Mouse (Mus musculus): ENCODE measurements around the gene Gm20662. TPM values are rescaled to one million over a fixed set of nuclear protein-coding genes. Genes with fewer than 3 reads are reported as not detected.

Gm20662 gene
- total RNA-seq, 2 experiments from 2014 or later: 5.3 TPM; not detected in 1

DNA sequence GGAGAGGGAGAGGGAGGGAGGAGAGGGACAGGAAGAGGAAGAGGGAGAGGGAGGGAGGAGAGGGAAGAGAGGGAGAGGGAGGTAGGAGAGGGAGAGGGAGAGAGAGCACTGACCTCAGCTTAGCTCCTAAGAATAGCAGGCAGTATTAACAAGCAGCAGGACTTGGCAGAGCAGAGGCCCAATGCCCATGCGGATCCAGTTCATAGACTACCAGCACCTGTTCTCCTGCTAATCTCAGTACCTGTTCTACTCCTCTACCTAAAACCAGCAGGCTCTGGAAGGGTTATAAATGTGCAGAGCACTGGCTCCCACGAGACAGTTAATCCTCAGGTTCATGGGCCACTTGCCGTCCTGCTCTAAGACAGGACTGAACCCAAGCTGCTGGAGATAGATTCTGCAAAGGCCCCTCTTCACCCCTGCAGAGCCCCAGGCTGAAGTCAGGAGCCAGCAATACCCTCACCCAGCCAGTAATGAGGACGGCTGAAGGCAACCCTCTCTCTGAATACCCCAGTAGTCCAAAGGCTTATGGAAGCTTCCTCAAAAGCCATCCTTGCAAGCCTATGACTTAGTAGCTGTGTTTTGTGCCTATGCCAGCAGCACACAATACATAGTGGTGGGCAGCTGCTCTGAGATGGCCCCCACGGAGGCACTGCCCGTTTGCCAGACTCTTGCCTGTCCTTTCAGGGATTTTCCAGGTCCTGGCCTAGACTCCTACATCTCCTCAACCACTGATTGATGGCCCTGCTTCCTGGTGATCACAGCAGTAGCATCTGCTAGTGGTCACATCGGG is 77.2 kb downstream of the Gm20662 start:
- ATAC-seq (replicated peaks; ENCODE audit: poor library complexity, severe bottlenecking): no peak

DNA sequence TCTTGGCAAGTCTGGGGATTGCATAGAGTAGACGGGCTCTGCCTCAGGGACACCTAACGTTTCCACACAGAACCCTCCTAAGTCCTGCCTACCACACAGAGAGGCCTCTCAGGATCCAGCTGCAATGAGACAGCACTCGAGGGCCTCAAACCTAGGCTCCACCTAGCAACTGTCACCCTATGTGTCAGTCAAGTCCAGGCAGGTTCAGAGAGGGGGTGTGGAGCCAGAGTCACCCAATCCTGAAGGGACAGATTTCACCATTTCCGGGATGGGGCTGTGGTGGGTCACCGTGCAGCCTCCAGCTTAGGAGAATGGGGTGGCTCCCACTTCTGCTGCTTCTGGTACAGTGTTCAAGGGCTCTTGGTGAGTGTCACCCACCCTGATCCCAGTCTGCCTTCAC is 84.0 kb downstream of the Gm20662 start, which contains the start of gene Mst1:
Gene Mst1, plus strand, starts transcription at position 269 of the 400 bp plus-strand sequence.
- peak; percentile 21 for ATAC-seq (replicated peaks; ENCODE audit: poor library complexity, severe bottlenecking)

DNA sequence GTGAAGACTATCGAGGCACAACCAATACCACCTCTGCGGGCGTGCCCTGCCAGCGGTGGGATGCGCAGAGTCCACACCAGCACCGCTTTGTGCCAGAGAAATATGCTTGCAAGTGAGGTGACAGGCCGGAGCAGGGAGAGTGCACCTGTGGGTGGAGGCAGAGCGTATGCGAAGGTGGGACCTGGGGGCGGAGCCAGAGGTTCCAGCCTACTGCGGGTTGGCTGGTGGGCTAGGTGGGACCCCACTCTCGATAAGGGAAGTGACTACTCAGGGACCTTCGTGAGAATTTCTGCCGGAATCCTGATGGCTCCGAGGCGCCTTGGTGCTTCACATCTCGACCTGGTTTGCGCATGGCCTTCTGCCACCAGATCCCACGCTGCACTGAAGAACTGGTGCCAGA is 86.4 kb downstream of the Gm20662 start:
- 0 out of 2 replicates have a peak, but pooled peaks have one; percentile 4 for ATAC-seq (replicated peaks; ENCODE audit: poor library complexity, severe bottlenecking)

DNA sequence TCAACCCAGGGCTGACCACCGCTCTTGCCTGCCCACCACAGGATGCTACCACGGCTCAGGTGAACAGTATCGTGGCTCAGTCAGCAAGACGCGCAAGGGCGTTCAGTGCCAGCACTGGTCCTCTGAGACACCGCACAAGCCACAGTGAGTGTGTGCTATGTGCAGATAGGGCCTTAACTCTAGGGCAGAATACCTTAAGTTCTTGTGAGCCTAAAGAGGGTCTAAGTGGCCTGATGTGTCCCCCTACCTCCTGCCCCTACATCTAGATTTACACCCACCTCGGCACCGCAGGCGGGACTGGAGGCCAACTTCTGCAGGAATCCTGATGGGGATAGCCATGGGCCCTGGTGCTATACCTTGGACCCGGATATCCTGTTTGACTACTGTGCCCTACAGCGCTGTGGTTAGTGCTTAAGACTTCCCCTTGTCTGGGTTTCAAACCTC is 86.9 kb downstream of the Gm20662 start, which contains the start of gene Rnf123:
Gene Rnf123, minus strand, starts transcription at position 359 of the 444 bp plus-strand sequence.
- ATAC-seq (replicated peaks; ENCODE audit: poor library complexity, severe bottlenecking): peak; percentile 35

DNA sequence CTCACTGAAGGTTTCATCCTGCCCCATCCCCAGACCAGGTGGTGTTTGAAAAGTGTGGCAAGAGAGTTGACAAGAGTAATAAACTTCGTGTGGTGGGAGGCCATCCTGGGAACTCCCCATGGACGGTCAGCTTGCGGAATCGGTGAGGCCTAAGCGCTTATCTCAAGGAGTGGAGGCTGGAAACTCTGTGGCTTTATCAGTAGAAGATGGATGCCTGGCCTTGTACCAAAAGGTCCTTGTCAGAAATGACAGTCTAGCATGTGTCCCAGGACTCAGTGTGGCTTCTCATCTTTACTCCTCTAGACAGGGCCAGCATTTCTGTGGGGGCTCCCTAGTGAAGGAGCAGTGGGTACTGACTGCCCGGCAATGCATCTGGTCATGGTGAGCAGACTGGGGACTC is 87.4 kb downstream of the Gm20662 start:
- no peak for ATAC-seq (replicated peaks; ENCODE audit: poor library complexity, severe bottlenecking)

DNA sequence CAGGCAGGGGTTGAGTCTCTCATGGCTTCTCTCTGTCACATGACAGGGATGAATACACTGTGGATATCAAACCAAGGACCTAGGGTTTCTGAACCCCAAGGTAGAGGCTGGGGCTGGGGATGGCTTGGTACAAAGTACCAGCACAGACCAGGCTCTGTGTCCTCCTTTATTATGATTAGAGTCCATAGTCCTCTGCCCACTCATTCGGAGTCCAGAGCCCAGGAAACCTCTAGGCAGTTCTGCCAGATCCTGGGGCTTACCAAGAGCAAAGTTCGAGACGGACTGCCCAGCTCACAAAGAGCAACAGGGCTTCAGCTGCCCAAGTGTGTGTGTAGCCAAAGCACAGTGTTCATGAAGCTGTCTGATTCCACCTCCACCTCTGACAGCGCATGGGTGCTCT is 89.1 kb downstream of the Gm20662 start:
- no peak for ATAC-seq (replicated peaks; ENCODE audit: poor library complexity, severe bottlenecking)

DNA sequence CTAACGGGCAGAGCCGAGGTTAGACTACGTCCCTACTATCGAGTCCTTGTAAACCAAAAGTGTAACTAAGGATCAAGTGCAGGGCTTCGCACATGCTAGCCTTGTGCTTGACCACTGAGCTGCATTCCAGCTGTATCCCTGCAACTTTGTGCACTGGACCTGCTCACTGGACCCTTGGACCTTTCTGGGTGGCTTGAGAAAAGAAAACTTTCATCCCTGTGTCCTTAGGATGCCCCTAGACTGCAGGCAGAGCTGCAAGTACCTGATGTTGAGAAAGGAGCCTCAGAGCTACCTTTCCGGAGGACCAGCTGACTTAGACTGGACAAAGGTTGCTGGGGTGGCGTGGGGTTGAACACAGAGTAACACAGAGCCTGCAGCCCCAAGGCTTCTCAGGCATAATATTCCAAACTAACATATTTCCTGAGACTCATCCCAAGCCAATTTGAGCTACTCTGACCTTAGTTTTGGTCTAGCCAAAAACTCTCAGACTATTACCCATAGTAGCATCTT is 94.5 kb downstream of the Gm20662 start:
- no peak for ATAC-seq (replicated peaks; ENCODE audit: poor library complexity, severe bottlenecking)

DNA sequence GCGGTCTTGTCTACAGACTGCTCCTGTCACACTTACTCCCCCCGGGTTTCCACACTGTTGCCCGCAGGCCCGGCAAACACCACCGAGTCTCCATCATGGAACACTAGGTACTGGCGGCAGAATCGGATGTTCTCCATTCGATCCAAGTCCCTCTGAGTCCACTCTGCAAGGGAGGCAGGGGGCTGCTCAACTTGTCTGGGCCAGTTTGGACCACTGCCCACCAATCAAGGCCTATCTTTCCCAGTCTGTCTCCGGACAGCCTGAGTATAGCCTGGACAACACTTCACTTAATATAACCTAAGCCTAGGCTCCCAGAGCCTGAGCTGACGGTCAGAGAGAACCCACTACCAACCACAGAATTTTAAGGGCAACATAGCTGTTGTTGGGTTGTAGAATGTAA is 97.4 kb downstream of the Gm20662 start:
- ATAC-seq (replicated peaks; ENCODE audit: poor library complexity, severe bottlenecking): no peak

DNA sequence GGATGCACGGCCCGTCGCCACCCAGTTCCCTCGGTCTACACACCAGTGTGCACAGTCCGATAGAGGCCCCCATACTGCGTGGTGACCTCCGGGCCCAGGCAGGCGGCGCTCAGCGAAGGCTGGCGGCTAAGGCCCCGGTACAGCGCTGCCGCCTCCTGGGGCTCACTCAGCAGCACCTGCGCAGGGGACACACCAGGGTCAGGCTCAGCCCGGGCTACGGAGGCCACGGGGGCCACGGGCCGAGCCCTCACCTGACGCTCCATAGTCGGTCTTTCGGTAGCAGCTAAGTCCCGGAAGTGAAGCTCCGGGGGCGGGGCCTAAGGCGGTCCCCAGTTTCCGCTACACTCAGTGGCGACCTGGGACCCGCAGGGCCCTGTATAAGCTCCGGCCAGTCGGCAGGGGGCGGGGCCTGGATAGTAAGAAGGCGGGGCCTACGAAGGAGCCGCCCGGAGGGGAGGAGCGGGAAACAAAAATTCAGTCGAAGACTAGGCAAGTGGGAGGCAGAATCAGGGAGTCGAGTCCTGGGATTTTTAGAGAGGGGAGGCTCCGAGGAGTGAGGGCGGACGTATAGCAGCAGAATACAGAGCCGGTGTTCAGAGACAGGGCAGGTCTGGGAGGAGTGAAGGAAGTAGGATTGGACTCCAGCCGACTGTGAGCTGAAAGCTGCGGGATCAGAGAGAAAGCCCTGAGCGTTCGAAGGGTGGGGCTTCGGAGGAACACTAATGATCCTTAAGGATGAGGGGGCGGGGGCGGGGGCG is 98.2 kb downstream of the Gm20662 start, which contains the start of gene Apeh:
Gene Apeh, minus strand, starts transcription at position 423 of the 758 bp plus-strand sequence.
- ATAC-seq (replicated peaks; ENCODE audit: poor library complexity, severe bottlenecking): peak; percentile 88

Other genes starting within 250 kb of the Gm20662 start
- gene Rbm5, start 225.4 kb upstream of the Gm20662 start, total RNA-seq (2014; fragmentation: Nextera tagmentation): 133 and 165 TPM in 2 replicates
- gene Rbm5, start 225.4 kb upstream of the Gm20662 start, total RNA-seq (2017): 157 and 164 TPM in 2 replicates
- 99.9 and 115 TPM in 2 replicates for gene Rbm6, start 123.1 kb upstream of the Gm20662 start, total RNA-seq (2014; fragmentation: Nextera tagmentation)
- 110 and 125 TPM in 2 replicates for gene Rbm6, start 123.1 kb upstream of the Gm20662 start, total RNA-seq (2017)
- 6.1 and 9.3 TPM in 2 replicates for gene Mon1a, start 108.2 kb upstream of the Gm20662 start, total RNA-seq (2014; fragmentation: Nextera tagmentation)
- gene Mon1a, start 108.2 kb upstream of the Gm20662 start, total RNA-seq (2017): 16.5 and 19.5 TPM in 2 replicates
- not detected in 2 replicates for gene Mst1r, start 89.5 kb upstream of the Gm20662 start, total RNA-seq (2014; fragmentation: Nextera tagmentation)
- gene Mst1r, start 89.5 kb upstream of the Gm20662 start, total RNA-seq (2017): 0.26 and 6.3 TPM in 2 replicates
- gene Actl11, start 67.9 kb upstream of the Gm20662 start, total RNA-seq (2014; fragmentation: Nextera tagmentation): not detected in 2 replicates
- not detected in 2 replicates for gene Actl11, start 67.9 kb upstream of the Gm20662 start, total RNA-seq (2017)
- gene Camkv, start 60.7 kb upstream of the Gm20662 start, total RNA-seq (2014; fragmentation: Nextera tagmentation): not detected in 2 replicates
- not detected in 2 replicates for gene Camkv, start 60.7 kb upstream of the Gm20662 start, total RNA-seq (2017)
- 11.1 and 19.4 TPM in 2 replicates for gene Traip, start 46.2 kb upstream of the Gm20662 start, total RNA-seq (2014; fragmentation: Nextera tagmentation)
- gene Traip, start 46.2 kb upstream of the Gm20662 start, total RNA-seq (2017): 24.0 and 29.7 TPM in 2 replicates
- 79.1 and 88.9 TPM in 2 replicates for gene Uba7, start 20.8 kb upstream of the Gm20662 start, total RNA-seq (2014; fragmentation: Nextera tagmentation)
- gene Uba7, start 20.8 kb upstream of the Gm20662 start, total RNA-seq (2017): 21.4 and 33.4 TPM in 2 replicates
- gene Gm20661, start 13.3 kb upstream of the Gm20662 start, total RNA-seq (2014; fragmentation: Nextera tagmentation): 0.47 TPM in 1 of 2 replicates, not detected in the other
- not detected in 2 replicates for gene Gm20661, start 13.3 kb upstream of the Gm20662 start, total RNA-seq (2017)
- gene Inka1, start 10.5 kb upstream of the Gm20662 start, total RNA-seq (2014; fragmentation: Nextera tagmentation): 16.7 and 29.9 TPM in 2 replicates
- gene Inka1, start 10.5 kb upstream of the Gm20662 start, total RNA-seq (2017): 18.6 and 23.2 TPM in 2 replicates
- gene Cdhr4, start 3.9 kb upstream of the Gm20662 start, total RNA-seq (2014; fragmentation: Nextera tagmentation): 3.0 TPM in 1 of 2 replicates, not detected in the other
- gene Cdhr4, start 3.9 kb upstream of the Gm20662 start, total RNA-seq (2017): 0.69 TPM in 1 of 2 replicates, not detected in the other
- 27.1 TPM in 2 replicates for gene Ip6k1, start 6.2 kb downstream of the Gm20662 start, total RNA-seq (2014; fragmentation: Nextera tagmentation)
- gene Ip6k1, start 6.2 kb downstream of the Gm20662 start, total RNA-seq (2017): 31.6 and 42.7 TPM in 2 replicates
- gene Gmppb, start 52.9 kb downstream of the Gm20662 start, total RNA-seq (2014; fragmentation: Nextera tagmentation): 14.1 and 15.1 TPM in 2 replicates
- gene Gmppb, start 52.9 kb downstream of the Gm20662 start, total RNA-seq (2017): 16.1 and 41.8 TPM in 2 replicates
- 2.2 and 3.4 TPM in 2 replicates for gene Amigo3, start 56.8 kb downstream of the Gm20662 start, total RNA-seq (2014; fragmentation: Nextera tagmentation)
- 2.2 and 3.1 TPM in 2 replicates for gene Amigo3, start 56.8 kb downstream of the Gm20662 start, total RNA-seq (2017)
- gene Mst1, start 84.1 kb downstream of the Gm20662 start, total RNA-seq (2014; fragmentation: Nextera tagmentation): 0.67 TPM in 1 of 2 replicates, not detected in the other
- 0.34 and 1.6 TPM in 2 replicates for gene Mst1, start 84.1 kb downstream of the Gm20662 start, total RNA-seq (2017)
- gene Rnf123, start 87.0 kb downstream of the Gm20662 start, total RNA-seq (2014; fragmentation: Nextera tagmentation): 64.5 and 75.3 TPM in 2 replicates
- gene Rnf123, start 87.0 kb downstream of the Gm20662 start, total RNA-seq (2017): 29.7 and 30.3 TPM in 2 replicates
- gene Apeh, start 98.3 kb downstream of the Gm20662 start, total RNA-seq (2014; fragmentation: Nextera tagmentation): 72.6 and 79.0 TPM in 2 replicates
- gene Apeh, start 98.3 kb downstream of the Gm20662 start, total RNA-seq (2017): 75.8 and 83.2 TPM in 2 replicates
- gene Bsn, start 194.0 kb downstream of the Gm20662 start, total RNA-seq (2014; fragmentation: Nextera tagmentation): 6.2 and 9.0 TPM in 2 replicates
- gene Bsn, start 194.0 kb downstream of the Gm20662 start, total RNA-seq (2017): 3.2 and 3.7 TPM in 2 replicates

All from granulocyte monocyte progenitor cell, adult 5-6 weeks (primary cell).